ENCODE assay signal across 16 mouse cellular contexts in the genomic region with DNA sequence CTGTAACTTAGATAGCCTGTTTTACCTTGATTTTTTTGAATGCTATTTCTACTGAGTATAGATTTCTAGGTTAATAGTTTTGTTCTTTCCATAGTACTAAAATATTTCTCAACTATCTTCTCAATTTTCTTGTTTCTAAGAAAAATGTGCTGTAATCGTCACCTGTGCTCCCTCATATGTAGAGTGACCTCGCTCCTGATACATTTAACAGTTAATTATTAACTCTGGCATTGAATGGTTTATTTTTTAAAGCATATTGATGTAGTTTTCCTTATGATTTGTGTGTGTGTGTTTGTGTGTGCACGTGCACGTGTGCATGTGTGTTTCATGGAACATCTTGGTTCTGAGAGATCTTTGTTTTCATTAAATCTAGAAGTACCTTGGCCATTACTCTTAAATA.
"Had no signal": no experiment of that assay in that cellular context is flagged by ENCODE, and none has a peak within 500 bp of the region (broad histone marks: within the 10 kb centered on the region; RNA-seq: fewer than 3 reads in every experiment).

No protein-coding gene starts in this region.

- H3K27ac ChIP-seq: neural tube, embryonic 13.5 days; neural tube, embryonic 15.5 days; stomach, embryonic 15.5 days; stomach, postnatal 0 days had no signal

- H3K4me2 ChIP-seq: neural tube, embryonic 13.5 days; neural tube, embryonic 15.5 days; stomach, embryonic 15.5 days had no signal

- H3K36me3 ChIP-seq: neural tube, embryonic 13.5 days; neural tube, embryonic 15.5 days; stomach, embryonic 15.5 days had no signal

- H3K9ac ChIP-seq: neural tube, embryonic 13.5 days; neural tube, embryonic 15.5 days; stomach, embryonic 15.5 days had no signal

- H3K4me1 ChIP-seq: neural tube, embryonic 15.5 days; stomach, embryonic 15.5 days had no signal

- DNase-seq: retina, postnatal 1 day; right cerebral cortex, adult 18-20 months; right cerebral cortex, postnatal 14 days; right cerebral cortex, postnatal 25 days; right cerebral cortex, postnatal 4 days; spleen, adult 18-20 months; thymus, adult 18-20 months; thymus, adult 2 months; thymus, postnatal 14 days; thymus, postnatal 25 days; thymus, postnatal 36 days; thymus, postnatal 4 days had no signal

- H3K9me3 ChIP-seq: neural tube, embryonic 13.5 days; stomach, embryonic 15.5 days had no signal

- H3K4me3 ChIP-seq: neural tube, embryonic 13.5 days; neural tube, embryonic 15.5 days; stomach, embryonic 15.5 days had no signal

- H3K27me3 ChIP-seq: neural tube, embryonic 13.5 days; neural tube, embryonic 15.5 days; stomach, embryonic 15.5 days had no signal
